Mouse (Mus musculus) stomach, embryonic 15.5 days (tissue): ENCODE data around the gene Naa50. TPM values are rescaled to one million over a fixed set of nuclear protein-coding genes. Genes with fewer than 3 reads are reported as not detected.
A peak's percentile ranks its signal among the peaks of the same experiment; 100 is the strongest.

Experiments used
- ATAC-seq: fragments of 200-750 bp; cut with Nextera tagmentation; 2 replicates; pipeline ENCODE4 v1.8.0; 2017; ENCODE audit warnings: low read depth, moderate number of reproducible peaks, moderate TSS enrichment; ENCODE audit not compliant: insufficient read depth, low FRiP score
- H3K27ac ChIP-seq: fragments of 300-500 bp; sonication (generic); 2 replicates; pipeline ENCODE4 v1.5.1; 2015; ENCODE audit warnings: mild to moderate bottlenecking, inconsistent platforms
- H3K27me3 ChIP-seq: fragments of 300-500 bp; sonication (generic); replicated peaks from 2 replicates; pipeline ENCODE4 v1.6.1; 2015; ENCODE audit warnings: inconsistent platforms
- H3K36me3 ChIP-seq: fragments of 300-500 bp; sonication (generic); 2 replicates; pipeline ENCODE4 v1.6.1; 2015; ENCODE audit warnings: inconsistent platforms
- H3K4me1 ChIP-seq: fragments of 300-500 bp; sonication (generic); 2 replicates; pipeline ENCODE4 v1.6.1; 2015; ENCODE audit warnings: inconsistent platforms
- H3K4me2 ChIP-seq: fragments of 300-500 bp; sonication (generic); 2 replicates; pipeline ENCODE4 v1.6.1; 2015; ENCODE audit warnings: mild to moderate bottlenecking, inconsistent platforms
- H3K4me3 ChIP-seq: fragments of 300-500 bp; sonication (generic); replicated peaks from 2 replicates; pipeline ENCODE4 v1.5.1; 2015; ENCODE audit warnings: inconsistent platforms
- H3K9ac ChIP-seq: fragments of 300-500 bp; sonication (generic); 2 replicates; pipeline ENCODE4 v1.6.1; 2015; ENCODE audit warnings: inconsistent platforms
- H3K9me3 ChIP-seq: fragments of 300-500 bp; sonication (generic); 2 replicates; pipeline ENCODE4 v1.6.1; 2016; ENCODE audit warnings: inconsistent platforms
- WGBS: fragments of 180-500 bp; shearing (Covaris S2); methylation state at CpG from one replicate; pipeline ENCODE4 v1.1.7; 2015; 5-methylcytosine and 5-hydroxymethylcytosine counted together
- polyA plus RNA-seq: library from polyadenylated mRNA; unstranded; fragments of >200 nt; fragmentation: Nextera tagmentation; extraction: Ambion mirVana; gene quantifications from 2 replicates; pipeline ENCODE4 v1.2.1, GENCODE M21; 2015

Gene Naa50
- polyA plus RNA-seq, 1 experiment from 2014 or later = 110 TPM

DNA sequence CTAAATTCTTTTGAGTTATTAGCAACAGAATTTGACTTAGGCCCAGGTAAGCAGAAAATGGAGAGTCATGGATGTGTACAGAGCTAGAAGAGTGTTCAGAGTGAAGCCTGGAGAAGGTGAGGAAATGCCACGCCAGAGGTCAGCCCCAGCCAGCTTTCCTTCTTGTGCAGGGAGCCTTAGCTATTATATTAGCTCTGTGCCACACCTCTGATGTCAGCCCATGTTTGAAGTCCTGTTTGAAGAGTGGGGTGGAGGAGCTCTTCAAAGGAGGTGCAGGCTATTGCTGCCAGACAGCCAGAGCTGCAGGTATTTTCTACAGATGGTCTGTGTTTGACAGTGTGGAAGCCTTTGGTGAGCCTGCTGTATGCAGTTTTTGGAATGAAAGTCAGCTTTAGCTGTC lies 38.9 kb downstream of the Naa50 start:
- WGBS = 55% methylated on average over 1 of the region's 1 CpGs

DNA sequence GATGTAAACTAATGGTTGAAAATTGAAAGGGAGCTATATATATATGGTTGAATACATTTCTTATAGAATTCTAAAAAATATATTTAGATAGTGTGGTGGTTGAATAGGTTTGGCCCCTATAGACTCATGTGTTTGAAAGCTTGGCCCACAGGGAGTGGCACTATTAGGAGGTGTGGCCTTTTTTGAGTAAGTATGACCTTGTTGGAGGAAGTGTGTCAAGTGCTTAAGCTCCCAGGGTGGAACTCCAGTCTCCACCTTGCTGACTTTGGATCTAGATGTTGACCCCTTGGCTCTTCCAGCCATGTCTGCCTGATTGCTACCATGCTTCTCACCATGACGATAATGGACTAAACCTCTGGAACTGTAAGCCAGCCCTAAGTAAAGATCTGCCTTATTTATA lies 43.0 kb downstream of the Naa50 start:
- ATAC-seq = no peak
- Histone ChIP-seq H3K4me1 (0 out of 2 replicates have a peak, but pooled peaks cover 4% of the 10 kb centered on the region), H3K4me3 (no peak overlapping the region), H3K27ac (no peak overlapping the region), H3K36me3 (no peaks in the 10 kb centered on the region), H3K27me3 (no peaks in the 10 kb centered on the region), H3K9ac (no peak overlapping the region), H3K9me3 (no peaks in the 10 kb centered on the region), H3K4me2 (no peak overlapping the region)
- WGBS = 98% methylated on average over 1 of the region's 1 CpGs

More for the DNA sequence above, 38.9 kb downstream of the Naa50 start:
- no peaks in the 10 kb centered on the region for H3K27me3 ChIP-seq
- no peak overlapping the region; the same call in 1 of the 2 replicates for H3K27ac ChIP-seq
- H3K9me3 ChIP-seq = no peaks in the 10 kb centered on the region
- ATAC-seq = peak; percentile 74
- no peak overlapping the region for H3K4me2 ChIP-seq
- H3K4me3 ChIP-seq = no peak overlapping the region
- H3K36me3 ChIP-seq = no peaks in the 10 kb centered on the region
- no peak overlapping the region for H3K9ac ChIP-seq
- peaks cover 5% of the 10 kb centered on the region; the same call in 1 of the 2 replicates for H3K4me1 ChIP-seq

DNA sequence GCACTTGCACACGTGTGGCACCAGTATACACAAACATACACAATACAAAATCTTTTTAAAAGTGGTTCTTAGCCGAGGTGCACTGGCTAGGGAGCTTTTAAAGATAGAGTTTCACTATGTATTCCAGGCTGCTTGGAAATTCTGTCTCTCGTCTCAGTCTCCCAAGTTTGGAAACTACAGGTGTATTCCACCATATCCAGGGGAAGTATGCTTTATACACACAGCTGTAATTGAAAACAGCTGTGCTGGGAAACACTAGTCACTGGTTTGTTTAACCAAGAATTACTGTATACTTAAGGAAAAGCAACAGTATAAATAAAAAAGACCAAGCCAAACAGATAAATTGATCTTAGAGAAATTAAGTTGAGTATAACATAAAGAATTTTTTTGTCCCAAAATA lies 45.1 kb downstream of the Naa50 start:
- no peaks in the 10 kb centered on the region for H3K27me3 ChIP-seq
- 47% methylated on average over 3 of the region's 3 CpGs for WGBS
- no peak overlapping the region for H3K27ac ChIP-seq
- no peak for ATAC-seq
- 0 out of 2 replicates have a peak, but pooled peaks cover 4% of the 10 kb centered on the region for H3K4me1 ChIP-seq
- H3K36me3 ChIP-seq = no peaks in the 10 kb centered on the region
- no peak overlapping the region for H3K9ac ChIP-seq
- no peak overlapping the region for H3K4me2 ChIP-seq
- no peaks in the 10 kb centered on the region for H3K9me3 ChIP-seq
- no peak overlapping the region for H3K4me3 ChIP-seq

DNA sequence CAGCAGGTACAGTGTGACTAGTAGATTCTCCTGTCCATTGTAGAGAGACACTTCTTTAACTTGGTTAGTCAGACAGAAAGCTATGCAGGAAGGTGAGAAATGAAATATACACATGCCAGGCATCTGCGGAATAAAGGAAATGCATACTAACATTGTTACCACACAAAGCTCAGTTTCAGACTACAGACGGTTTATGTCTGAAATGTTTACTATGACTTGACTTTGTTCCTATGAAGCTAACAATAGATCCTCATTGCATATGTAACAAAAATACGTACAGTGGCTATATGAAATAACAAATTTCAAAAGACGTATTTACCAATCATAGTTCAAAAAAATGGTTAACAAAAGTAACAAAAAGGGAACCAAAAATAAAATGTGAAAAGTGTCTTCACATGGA lies 47.5 kb downstream of the Naa50 start:
- ATAC-seq = no peak
- Histone ChIP-seq H3K9ac (no peak overlapping the region), H3K36me3 (no peaks in the 10 kb centered on the region), H3K4me1 (0 out of 2 replicates have a peak, but pooled peaks cover 4% of the 10 kb centered on the region), H3K27ac (no peak overlapping the region), H3K4me2 (no peak overlapping the region), H3K9me3 (no peaks in the 10 kb centered on the region), H3K27me3 (no peaks in the 10 kb centered on the region), H3K4me3 (no peak overlapping the region)
- WGBS = 84% methylated on average over 4 of the region's 4 CpGs

DNA sequence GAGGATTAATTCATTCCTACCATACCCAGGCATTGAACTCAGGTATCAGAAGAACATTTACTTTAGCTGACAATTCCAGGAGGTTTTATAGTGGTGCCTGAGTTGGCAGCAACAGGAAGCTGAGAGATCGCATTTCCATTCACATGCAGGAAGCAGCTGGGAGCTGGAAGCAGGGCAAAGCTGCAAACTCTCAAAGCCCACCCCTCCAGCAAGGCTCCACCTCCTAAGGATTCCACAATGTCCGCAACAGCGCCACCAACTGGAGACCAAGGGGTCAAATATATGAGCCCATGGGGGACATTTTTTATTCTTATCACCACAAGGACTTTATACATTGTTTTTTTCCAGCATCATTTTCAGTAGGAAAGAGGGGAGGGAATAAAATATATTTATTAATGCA lies 49.1 kb downstream of the Naa50 start:
- H3K4me3 ChIP-seq = no peak overlapping the region
- ATAC-seq = no peak
- H3K9me3 ChIP-seq = no peaks in the 10 kb centered on the region
- H3K27ac ChIP-seq = no peak overlapping the region
- H3K4me1 ChIP-seq = 0 out of 2 replicates have a peak, but pooled peaks cover 4% of the 10 kb centered on the region
- WGBS = 87% methylated on average over 3 of the region's 3 CpGs
- no peaks in the 10 kb centered on the region for H3K27me3 ChIP-seq
- no peak overlapping the region for H3K9ac ChIP-seq
- H3K36me3 ChIP-seq = no peaks in the 10 kb centered on the region
- H3K4me2 ChIP-seq = no peak overlapping the region

DNA sequence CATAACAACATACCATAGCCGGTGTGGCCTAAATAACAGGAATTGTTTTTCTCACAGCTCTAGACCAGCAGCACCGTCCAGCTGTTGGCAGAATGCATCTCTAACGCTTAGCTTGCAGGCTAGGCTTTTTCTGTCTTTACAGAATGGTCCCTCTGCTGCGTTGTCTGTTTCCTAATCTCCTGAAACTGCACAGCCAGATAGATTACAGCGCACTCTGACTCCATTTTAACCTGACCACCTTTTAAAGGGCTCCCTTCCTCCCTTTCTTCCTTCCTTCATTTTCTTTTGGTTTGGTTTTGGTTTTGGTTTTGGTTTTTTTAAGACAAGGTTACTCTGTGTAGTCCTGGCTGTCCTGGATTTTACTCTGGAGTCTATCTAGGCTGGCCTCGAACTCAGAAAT lies 50.4 kb downstream of the Naa50 start:
- ATAC-seq = no peak
- Histone ChIP-seq H3K4me1 (no peaks in the 10 kb centered on the region), H3K36me3 (no peaks in the 10 kb centered on the region), H3K4me3 (no peak overlapping the region), H3K9ac (no peak overlapping the region), H3K27ac (no peak overlapping the region), H3K4me2 (no peak overlapping the region), H3K9me3 (no peaks in the 10 kb centered on the region), H3K27me3 (no peaks in the 10 kb centered on the region)
- 70% methylated on average over 6 of the region's 6 CpGs for WGBS

DNA sequence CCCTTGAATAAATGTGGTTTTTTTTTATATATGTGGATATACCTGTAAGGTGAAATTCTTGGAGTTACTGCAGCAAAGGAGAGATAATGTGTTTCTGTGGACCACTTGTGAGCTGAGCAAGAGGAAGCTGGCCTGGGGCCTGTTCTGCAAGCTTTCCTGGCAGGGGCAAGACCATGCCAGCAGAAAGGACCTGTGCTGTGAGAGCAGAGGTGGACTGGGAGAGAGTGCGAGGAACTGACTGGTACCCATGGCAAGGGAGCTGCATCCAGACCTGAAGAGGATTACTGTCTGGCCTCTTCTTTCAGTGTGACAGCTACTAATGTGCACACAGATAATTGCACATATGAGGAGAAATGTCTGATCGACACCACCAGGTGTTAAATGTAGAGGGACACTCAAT lies 51.3 kb downstream of the Naa50 start:
- no peak overlapping the region for H3K27ac ChIP-seq
- no peaks in the 10 kb centered on the region for H3K36me3 ChIP-seq
- H3K4me3 ChIP-seq = no peak overlapping the region
- whole genome bisulfite sequencing = 88% methylated on average over 2 of the region's 2 CpGs
- no peak overlapping the region for H3K9ac ChIP-seq
- no peak overlapping the region for H3K4me2 ChIP-seq
- ATAC-seq = no peak
- H3K27me3 ChIP-seq = no peaks in the 10 kb centered on the region
- no peaks in the 10 kb centered on the region for H3K4me1 ChIP-seq
- no peaks in the 10 kb centered on the region for H3K9me3 ChIP-seq

DNA sequence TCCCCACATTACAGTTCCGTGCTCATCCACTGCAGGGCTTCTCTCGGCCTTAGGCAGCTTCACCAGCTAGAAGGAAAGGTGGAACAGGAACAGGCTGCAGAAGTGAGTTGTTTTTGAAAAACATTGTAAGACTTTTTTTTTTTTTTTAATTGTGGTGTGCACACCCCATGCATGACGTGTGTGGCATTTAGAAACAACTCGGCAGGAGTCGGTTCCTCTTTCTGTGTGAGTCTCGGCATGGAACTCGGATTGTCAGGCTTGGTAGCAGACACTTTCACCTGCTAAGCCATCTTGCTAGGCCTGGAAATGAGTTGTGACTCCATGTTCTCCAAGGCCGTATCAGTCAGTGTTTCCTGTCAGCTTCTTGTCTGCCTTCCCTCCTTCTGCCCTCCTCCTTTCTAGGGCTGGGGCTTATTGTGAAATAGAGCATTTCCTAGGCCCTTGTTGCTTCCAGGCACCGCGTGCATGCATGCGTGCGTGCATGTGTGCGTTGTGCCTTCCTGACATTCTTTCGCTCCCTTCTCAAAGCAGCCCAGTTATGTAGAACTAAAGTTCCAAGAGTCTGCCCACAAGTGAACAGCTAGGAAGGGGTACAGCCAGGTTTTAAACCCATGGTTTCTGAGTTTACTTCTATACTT lies 59.6 kb downstream of the Naa50 start:
- Histone ChIP-seq H3K36me3 (peaks cover 12% of the 10 kb centered on the region), H3K4me3 (no peak overlapping the region), H3K27me3 (no peaks in the 10 kb centered on the region), H3K9me3 (no peaks in the 10 kb centered on the region), H3K9ac (no peak overlapping the region), H3K4me1 (no peaks in the 10 kb centered on the region), H3K4me2 (no peak overlapping the region), H3K27ac (no peak overlapping the region)
- ATAC-seq = no peak
- 86% methylated on average over 14 of the region's 14 CpGs for WGBS

DNA sequence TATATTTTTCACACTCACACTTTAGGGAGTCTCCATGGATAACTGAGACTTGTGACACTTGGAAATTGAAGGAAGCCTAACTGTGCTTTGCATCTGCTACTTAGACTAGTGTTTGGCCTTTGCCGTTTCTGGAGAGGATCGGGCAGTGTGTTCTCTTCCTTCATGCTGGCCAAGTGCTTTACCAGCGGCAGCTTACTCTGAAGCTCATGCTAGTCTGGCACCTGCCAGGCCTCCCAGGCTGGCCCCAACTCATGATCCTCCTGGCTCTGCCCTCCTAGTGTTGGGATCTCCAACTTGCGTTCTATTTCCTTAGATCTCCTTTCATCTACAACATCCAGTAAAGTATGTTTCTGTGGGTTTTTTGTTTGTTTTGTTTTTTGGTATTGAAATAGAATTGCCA lies 60.5 kb downstream of the Naa50 start:
- 91% methylated on average over 4 of the region's 4 CpGs for WGBS
- Histone ChIP-seq H3K4me1 (no peaks in the 10 kb centered on the region), H3K36me3 (peaks cover 12% of the 10 kb centered on the region), H3K9me3 (no peaks in the 10 kb centered on the region), H3K4me3 (no peak overlapping the region), H3K4me2 (no peak overlapping the region), H3K9ac (no peak overlapping the region), H3K27ac (no peak overlapping the region), H3K27me3 (no peaks in the 10 kb centered on the region)
- no peak for ATAC-seq

DNA sequence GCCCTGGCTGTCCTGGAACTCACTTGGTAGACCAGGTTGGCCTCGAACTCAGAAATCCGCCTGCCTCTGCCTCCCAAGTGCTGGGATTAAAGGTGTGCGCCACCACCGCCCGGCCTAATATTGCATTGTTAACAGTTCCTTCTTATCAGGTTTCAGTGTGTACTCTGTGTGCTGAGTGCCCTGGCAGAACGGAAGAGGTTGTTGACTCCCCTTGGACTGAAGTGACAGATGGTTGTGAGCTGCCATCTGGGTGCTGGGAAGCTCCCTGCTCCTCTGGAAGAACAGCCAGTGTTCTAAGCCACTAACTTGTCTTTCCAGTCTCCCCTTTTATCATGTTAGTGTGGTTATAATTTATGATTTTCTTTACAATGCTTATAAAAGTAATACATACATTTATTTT lies 64.7 kb downstream of the Naa50 start:
- no peaks in the 10 kb centered on the region for H3K9me3 ChIP-seq
- H3K9ac ChIP-seq = no peak overlapping the region
- no peaks in the 10 kb centered on the region for H3K4me1 ChIP-seq
- no peak overlapping the region for H3K4me3 ChIP-seq
- peaks cover 18% of the 10 kb centered on the region for H3K36me3 ChIP-seq
- H3K27ac ChIP-seq = no peak overlapping the region
- no peak overlapping the region for H3K4me2 ChIP-seq
- ATAC-seq = no peak
- H3K27me3 ChIP-seq = no peaks in the 10 kb centered on the region
- 77% methylated on average over 6 of the region's 6 CpGs for WGBS

DNA sequence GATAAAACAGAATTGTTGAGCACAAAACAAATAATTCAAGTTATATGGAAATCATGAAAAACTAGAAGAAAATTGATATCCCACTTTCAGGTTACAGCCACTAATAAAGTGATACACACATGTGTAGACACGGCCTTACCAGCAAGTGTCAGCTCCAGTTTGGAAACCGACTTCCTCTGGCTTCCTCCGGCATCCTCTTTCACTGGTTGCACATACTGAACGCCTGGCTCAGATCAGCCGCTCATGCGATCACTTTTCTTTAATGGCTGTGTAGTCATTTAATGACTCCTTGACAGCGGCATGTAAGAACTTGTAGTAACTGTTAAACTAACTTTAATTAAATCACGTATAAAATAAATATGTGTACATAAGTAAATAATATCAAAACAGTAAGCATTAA lies 66.3 kb downstream of the Naa50 start:
- peaks cover 29% of the 10 kb centered on the region for H3K36me3 ChIP-seq

DNA sequence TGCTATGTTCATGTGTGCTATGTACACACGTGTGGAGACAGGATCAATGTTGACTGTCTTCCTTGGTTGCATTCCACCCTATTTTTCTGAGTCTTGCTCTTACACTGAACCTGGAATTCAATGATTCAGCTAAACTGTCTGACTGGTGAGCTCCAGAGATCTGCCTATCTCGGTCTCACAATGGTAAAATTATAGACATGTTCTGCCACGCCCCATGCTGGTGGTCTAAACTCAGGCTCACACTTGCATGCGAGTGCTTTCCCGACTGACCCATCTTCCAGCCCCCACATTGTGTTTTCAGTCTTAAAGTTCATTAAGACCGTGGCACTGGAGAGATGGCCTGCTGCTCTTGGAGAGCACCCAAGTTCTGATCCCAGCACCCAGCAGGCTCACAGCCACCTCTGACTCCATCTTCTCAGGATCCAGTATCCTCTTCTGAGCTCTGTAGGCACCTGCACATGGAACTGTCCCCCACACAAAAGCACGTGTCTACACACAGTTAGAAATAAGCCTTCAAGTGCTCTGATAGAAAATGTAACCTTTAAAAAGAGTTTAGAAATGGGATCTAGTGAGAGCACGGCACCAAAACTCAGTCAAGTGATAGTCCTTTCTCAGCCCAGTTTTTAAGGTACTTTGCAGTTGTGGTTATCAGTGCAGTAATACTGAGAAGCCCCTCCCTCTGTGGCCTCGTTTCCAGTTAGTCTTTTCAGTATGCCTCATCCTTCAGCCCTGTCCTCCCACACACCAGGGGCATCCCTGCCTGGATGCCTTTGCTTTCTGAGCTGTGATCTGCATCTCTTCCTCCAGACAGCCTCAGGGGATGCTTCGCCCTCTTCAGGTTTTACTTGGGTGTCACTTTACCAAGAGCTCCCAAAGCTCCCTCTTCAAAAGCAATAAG lies 70.8 kb downstream of the Naa50 start:
- Histone ChIP-seq H3K4me2 (no peak overlapping the region), H3K9ac (no peak overlapping the region), H3K9me3 (no peaks in the 10 kb centered on the region), H3K27ac (no peak overlapping the region), H3K4me1 (no peaks in the 10 kb centered on the region), H3K4me3 (no peak overlapping the region), H3K36me3 (peaks cover 41% of the 10 kb centered on the region; the same call in 1 of the 2 replicates), H3K27me3 (no peaks in the 10 kb centered on the region)
- WGBS = 79% methylated on average over 10 of the region's 10 CpGs
- ATAC-seq = no peak

More for the DNA sequence above, 66.3 kb downstream of the Naa50 start:
- Histone ChIP-seq H3K9ac (no peak overlapping the region), H3K27me3 (no peaks in the 10 kb centered on the region), H3K9me3 (no peaks in the 10 kb centered on the region), H3K27ac (no peak overlapping the region), H3K4me3 (no peak overlapping the region), H3K4me2 (no peak overlapping the region), H3K4me1 (no peaks in the 10 kb centered on the region)
- 87% methylated on average over 8 of the region's 8 CpGs for WGBS
- ATAC-seq = no peak
